Mouse (Mus musculus): ENCODE measurements around the gene Itch. TPM values are rescaled to one million over a fixed set of nuclear protein-coding genes. Genes with fewer than 3 reads are reported as not detected.

Itch gene
- polyA plus RNA-seq, 1 experiment from 2014 or later: 20.3 TPM

- 0 out of 2 replicates have a peak, but pooled peaks cover 4% of the 10 kb centered on the region for H3K4me1 ChIP-seq (replicated peaks; ENCODE audit: control insufficient read depth, insufficient read depth, low read length)
- H3K36me3 ChIP-seq (ENCODE audit: control insufficient read depth, insufficient read depth): no peaks in the 10 kb centered on the region
- H3K27me3 ChIP-seq (replicated peaks; ENCODE audit: control insufficient read depth, insufficient read depth, low read length): no peaks in the 10 kb centered on the region
- no peak overlapping the region for H3K9ac ChIP-seq (ENCODE audit: low read depth, low read length)
- no peaks in the 10 kb centered on the region for H3K9me3 ChIP-seq (ENCODE audit: control insufficient read depth)
- no peak overlapping the region for H3K4me3 ChIP-seq (ENCODE audit: low read depth, low read length)
- 45% methylated on average over 4 of the region's 4 CpGs for WGBS
- no peak overlapping the region for H3K4me2 ChIP-seq (replicated peaks; ENCODE audit: low read depth)
- ATAC-seq: no peak
- no peak overlapping the region for H3K27ac ChIP-seq (ENCODE audit: low read depth, low read length)
- TF ChIP-seq CTCF (IDR thresholded peaks at IDR 0.05; ENCODE audit: low read depth): no peak
These were observed 39.9 kb upstream of the Itch start for GRCm38 (mm10) chr2:155093418-155093817.

GRCm38 (mm10) chr2:155098720-155099380, 34.5 kb upstream of the Itch start:
- 84% methylated on average over 9 of the region's 9 CpGs for WGBS
- peak; percentile 62 for TF ChIP-seq CTCF (IDR thresholded peaks at IDR 0.05; ENCODE audit: low read depth)
- Histone ChIP-seq H3K27ac (ENCODE audit: low read depth, low read length) (no peak overlapping the region; the same call in 1 of the 2 replicates), H3K27me3 (replicated peaks; ENCODE audit: control insufficient read depth, insufficient read depth, low read length) (no peaks in the 10 kb centered on the region), H3K9ac (ENCODE audit: low read depth, low read length) (no peak overlapping the region), H3K36me3 (ENCODE audit: control insufficient read depth, insufficient read depth) (no peaks in the 10 kb centered on the region), H3K4me1 (replicated peaks; ENCODE audit: control insufficient read depth, insufficient read depth, low read length) (no peaks in the 10 kb centered on the region), H3K4me2 (replicated peaks; ENCODE audit: low read depth) (no peak overlapping the region), H3K9me3 (ENCODE audit: control insufficient read depth) (no peaks in the 10 kb centered on the region), H3K4me3 (ENCODE audit: low read depth, low read length) (no peak overlapping the region)
- ATAC-seq: no peak

GRCm38 (mm10) chr2:155099421-155099820, 33.9 kb upstream of the Itch start:
- WGBS: 48% methylated on average over 7 of the region's 7 CpGs
- no peaks in the 10 kb centered on the region for H3K27me3 ChIP-seq (replicated peaks; ENCODE audit: control insufficient read depth, insufficient read depth, low read length)
- no peak for ATAC-seq

DNA sequence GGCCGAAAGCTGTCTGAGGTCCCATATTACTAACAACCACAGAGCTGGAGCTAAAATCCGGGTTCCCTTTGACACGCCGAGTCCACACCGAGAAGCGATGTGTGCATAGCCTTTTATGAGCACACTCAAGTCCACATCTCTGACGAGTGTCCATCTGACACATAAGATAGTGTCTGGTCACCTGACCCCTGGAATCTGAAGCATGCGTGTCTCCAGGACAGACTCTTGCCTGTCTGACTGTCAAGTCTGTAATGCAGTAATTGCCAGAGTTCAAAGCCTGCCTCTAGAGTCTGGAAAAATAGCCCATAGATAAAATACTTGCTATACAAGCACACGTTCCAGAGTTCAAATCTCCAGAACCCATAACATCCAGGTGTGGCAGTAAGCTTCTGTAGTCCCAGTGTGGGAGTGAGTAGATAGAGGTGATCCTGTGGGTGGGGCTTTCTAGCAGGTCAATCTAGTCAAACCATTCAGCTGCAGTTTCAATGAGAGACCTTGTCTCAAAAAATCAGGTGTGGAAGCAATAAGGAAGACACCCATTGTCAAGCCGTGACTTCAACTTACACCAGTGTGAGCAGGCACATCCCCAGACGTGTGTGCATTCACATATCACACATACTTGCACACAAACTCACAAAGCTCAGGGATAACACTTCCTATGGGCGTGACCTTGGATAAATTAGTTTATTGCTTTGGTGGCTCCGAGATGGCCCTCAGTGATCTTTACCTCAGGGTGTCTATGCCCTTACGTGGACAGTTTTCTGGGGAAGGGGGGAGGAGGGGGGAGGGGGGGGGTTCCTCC, 33.1 kb upstream of the Itch start:
- 0 out of 2 replicates have a peak overlapping the region, but pooled peaks have one; percentile 7 for H3K4me2 ChIP-seq (replicated peaks; ENCODE audit: low read depth)
- no peaks in the 10 kb centered on the region for H3K9me3 ChIP-seq (ENCODE audit: control insufficient read depth)
- no peaks in the 10 kb centered on the region for H3K36me3 ChIP-seq (ENCODE audit: control insufficient read depth, insufficient read depth)
- WGBS: 40% methylated on average over 14 of the region's 14 CpGs
- H3K4me1 ChIP-seq (replicated peaks; ENCODE audit: control insufficient read depth, insufficient read depth, low read length): no peaks in the 10 kb centered on the region
- peak; percentile 78 for ATAC-seq
- peak overlapping the region; percentile 92 for H3K27ac ChIP-seq (ENCODE audit: low read depth, low read length)
- H3K9ac ChIP-seq (ENCODE audit: low read depth, low read length): no peak overlapping the region
- peak; percentile 14; the same call in 1 of the 2 replicates for TF ChIP-seq CTCF (IDR thresholded peaks at IDR 0.05; ENCODE audit: low read depth)
- no peaks in the 10 kb centered on the region for H3K27me3 ChIP-seq (replicated peaks; ENCODE audit: control insufficient read depth, insufficient read depth, low read length)
- no peak overlapping the region for H3K4me3 ChIP-seq (ENCODE audit: low read depth, low read length)

More at GRCm38 (mm10) chr2:155099421-155099820, 33.9 kb upstream of the Itch start:
- no peak for TF ChIP-seq CTCF (IDR thresholded peaks at IDR 0.05; ENCODE audit: low read depth)
- no peaks in the 10 kb centered on the region for H3K4me1 ChIP-seq (replicated peaks; ENCODE audit: control insufficient read depth, insufficient read depth, low read length)
- H3K27ac ChIP-seq (ENCODE audit: low read depth, low read length): peak overlapping the region; percentile 92
- no peak overlapping the region for H3K4me3 ChIP-seq (ENCODE audit: low read depth, low read length)
- H3K9me3 ChIP-seq (ENCODE audit: control insufficient read depth): no peaks in the 10 kb centered on the region
- H3K36me3 ChIP-seq (ENCODE audit: control insufficient read depth, insufficient read depth): no peaks in the 10 kb centered on the region
- H3K9ac ChIP-seq (ENCODE audit: low read depth, low read length): no peak overlapping the region
- no peak overlapping the region for H3K4me2 ChIP-seq (replicated peaks; ENCODE audit: low read depth)

DNA sequence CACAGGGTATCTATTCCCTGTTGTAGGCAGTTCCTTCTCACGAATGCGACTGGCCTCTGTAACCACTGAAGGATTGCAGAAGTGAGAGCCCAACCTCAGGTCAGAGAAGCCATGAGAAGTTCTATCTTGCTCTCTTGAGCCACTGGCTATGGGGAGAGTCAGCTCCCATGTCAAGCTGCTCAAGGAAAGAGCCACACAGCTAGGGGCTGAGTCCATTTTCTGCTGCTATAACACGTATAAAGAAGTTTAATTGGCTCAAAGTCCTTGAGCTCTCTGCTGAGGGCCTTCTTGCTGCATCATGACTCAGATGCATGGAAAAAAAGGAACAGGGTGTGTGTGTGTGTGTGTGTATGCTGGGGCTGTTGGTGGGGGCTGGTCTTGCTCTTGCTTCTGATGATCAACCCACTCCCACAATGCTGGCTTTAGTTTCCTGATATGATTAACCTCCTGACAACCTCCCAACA, 32.5 kb upstream of the Itch start:
- no peak for TF ChIP-seq CTCF (IDR thresholded peaks at IDR 0.05; ENCODE audit: low read depth)
- no peaks in the 10 kb centered on the region for H3K27me3 ChIP-seq (replicated peaks; ENCODE audit: control insufficient read depth, insufficient read depth, low read length)
- no peak overlapping the region for H3K4me3 ChIP-seq (ENCODE audit: low read depth, low read length)
- H3K4me2 ChIP-seq (replicated peaks; ENCODE audit: low read depth): 0 out of 2 replicates have a peak overlapping the region, but pooled peaks have one; percentile 7
- H3K27ac ChIP-seq (ENCODE audit: low read depth, low read length): peak overlapping the region; percentile 92
- no peaks in the 10 kb centered on the region for H3K4me1 ChIP-seq (replicated peaks; ENCODE audit: control insufficient read depth, insufficient read depth, low read length)
- ATAC-seq: peak; percentile 80
- no peaks in the 10 kb centered on the region for H3K9me3 ChIP-seq (ENCODE audit: control insufficient read depth)
- no peaks in the 10 kb centered on the region for H3K36me3 ChIP-seq (ENCODE audit: control insufficient read depth, insufficient read depth)
- 32% methylated on average over 3 of the region's 3 CpGs for WGBS
- H3K9ac ChIP-seq (ENCODE audit: low read depth, low read length): no peak overlapping the region

DNA sequence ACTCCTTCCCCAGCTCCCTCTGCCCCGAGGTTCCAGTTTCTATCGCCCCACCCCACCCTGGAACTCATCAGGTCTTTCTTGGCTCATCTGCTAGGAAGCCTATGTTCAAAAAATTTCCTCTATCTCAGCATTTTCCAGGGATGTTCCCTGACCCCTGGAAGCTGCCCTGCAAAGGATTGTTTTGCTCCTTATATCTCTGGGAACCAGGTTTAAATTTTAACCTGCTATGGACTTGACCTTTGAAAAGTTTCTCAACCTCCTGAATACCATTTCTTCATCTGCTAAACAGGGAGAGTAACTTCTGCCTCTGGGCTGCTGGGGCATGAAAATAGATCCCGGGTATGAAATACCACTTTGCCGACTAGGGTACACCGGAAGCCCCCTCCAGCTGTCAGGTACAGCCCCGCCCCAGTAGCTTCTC, 31.5 kb upstream of the Itch start:
- Histone ChIP-seq H3K27me3 (replicated peaks; ENCODE audit: control insufficient read depth, insufficient read depth, low read length) (no peaks in the 10 kb centered on the region), H3K9ac (ENCODE audit: low read depth, low read length) (peak overlapping the region; percentile 8; the same call in 1 of the 2 replicates), H3K27ac (ENCODE audit: low read depth, low read length) (peak overlapping the region; percentile 92), H3K4me2 (replicated peaks; ENCODE audit: low read depth) (peak overlapping the region; percentile 53), H3K9me3 (ENCODE audit: control insufficient read depth) (no peaks in the 10 kb centered on the region), H3K36me3 (ENCODE audit: control insufficient read depth, insufficient read depth) (no peaks in the 10 kb centered on the region), H3K4me1 (replicated peaks; ENCODE audit: control insufficient read depth, insufficient read depth, low read length) (no peaks in the 10 kb centered on the region), H3K4me3 (ENCODE audit: low read depth, low read length) (peak overlapping the region; percentile 17)
- ATAC-seq: peak; percentile 25
- WGBS: 27% methylated on average over 6 of the region's 6 CpGs
- TF ChIP-seq CTCF (IDR thresholded peaks at IDR 0.05; ENCODE audit: low read depth): no peak
